Mouse (Mus musculus) C2C12 (cell line): Measurements from ENCODE around the gene AB124611. TPM values are rescaled to one million over a fixed set of nuclear protein-coding genes. Genes with fewer than 3 reads are reported as not detected.

Experiments used
- H3K27me3 ChIP-seq: one replicate; pipeline ENCODE4 v1.6.1; 2011; ENCODE audit not compliant: control insufficient read depth, insufficient read depth, insufficient read length
- H3K36me3 ChIP-seq: one replicate; pipeline ENCODE4 v1.6.1; 2011; ENCODE audit not compliant: control insufficient read depth, insufficient read depth
- H3K4me3 ChIP-seq: one replicate; pipeline ENCODE4 v1.5.1; 2011; ENCODE audit warnings: mild to moderate bottlenecking, control low read depth; ENCODE audit not compliant: poor library complexity, insufficient read depth, severe bottlenecking
- H3K79me2 ChIP-seq: one replicate; pipeline ENCODE4 v1.6.1; 2011; ENCODE audit not compliant: control insufficient read depth, insufficient read depth
- H3K79me3 ChIP-seq: one replicate; pipeline ENCODE4 v1.6.1; 2011; ENCODE audit warnings: low read depth, control low read depth
- H3ac ChIP-seq: one replicate; pipeline ENCODE3; 2011; ENCODE audit warnings: low read depth; ENCODE audit not compliant: control insufficient read depth, insufficient read length
- CEBPB ChIP-seq: IDR thresholded peaks from one replicate; pipeline ENCODE4 v1.6.1; 2011; ENCODE audit warnings: low read depth, mild to moderate bottlenecking, control low read depth, moderate library complexity
- CTCF ChIP-seq: IDR thresholded peaks from one replicate; pipeline ENCODE4 v1.5.1; 2011; ENCODE audit not compliant: control insufficient read depth, insufficient read depth, insufficient read length
- FOSL1 ChIP-seq: IDR thresholded peaks from one replicate; pipeline ENCODE4 v1.8.0; 2011; ENCODE audit warnings: mild to moderate bottlenecking, low read length; ENCODE audit not compliant: poor library complexity, insufficient read depth, severe bottlenecking
- MAX ChIP-seq: IDR thresholded peaks from one replicate; pipeline ENCODE4 v1.6.1; 2011; ENCODE audit warnings: mild to moderate bottlenecking, control low read depth
- MYOD1 ChIP-seq: IDR thresholded peaks from one replicate; pipeline ENCODE4 v1.6.1; 2011; ENCODE audit warnings: low read depth; ENCODE audit not compliant: control insufficient read depth, insufficient read length
- MYOG ChIP-seq: IDR thresholded peaks from one replicate; pipeline ENCODE4 v1.6.1; 2011; ENCODE audit not compliant: control insufficient read depth, insufficient read length; ENCODE audit errors: extremely low read depth
- USF1 ChIP-seq: IDR thresholded peaks from one replicate; pipeline ENCODE4 v1.6.1; 2011; ENCODE audit warnings: low read depth, mild to moderate bottlenecking, control low read depth, moderate library complexity
- polyA plus RNA-seq: library from polyadenylated mRNA; unstranded; fragments of >200 nt; fragmentation: generic; extraction: Trizol; gene quantifications from one replicate; pipeline ENCODE4 v1.2.1, GENCODE M21; 2012; ENCODE audit warnings: missing spikeins

The AB124611 gene
- polyA plus RNA-seq, 1 experiment: 0.19 TPM

DNA sequence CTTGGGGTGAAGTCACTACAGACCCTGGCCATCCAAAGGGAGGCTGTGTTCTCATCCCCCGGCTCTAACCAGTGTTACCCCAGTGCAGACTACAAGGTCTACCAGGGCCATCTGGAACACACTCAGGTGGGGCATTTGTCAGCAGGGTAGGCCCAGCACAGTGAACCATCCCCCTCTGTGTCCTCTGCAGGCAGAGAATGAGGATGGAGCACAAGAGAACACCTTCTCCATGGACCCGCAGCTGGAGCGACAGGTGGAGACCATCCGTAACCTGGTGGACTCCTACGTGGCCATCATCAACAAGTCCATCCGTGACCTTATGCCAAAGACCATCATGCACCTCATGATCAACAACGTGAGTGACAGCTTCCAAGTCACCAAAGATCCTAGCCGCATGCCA is 22.6 kb upstream of the AB124611 start:
- Histone ChIP-seq H3ac (no peak overlapping the region), H3K27me3 (no peaks in the 10 kb centered on the region), H3K79me2 (peaks cover 5% of the 10 kb centered on the region), H3K4me3 (no peak overlapping the region), H3K79me3 (no peaks in the 10 kb centered on the region), H3K36me3 (peaks cover 17% of the 10 kb centered on the region)
- TF ChIP-seq CEBPB (no peak), CTCF (no peak)

DNA sequence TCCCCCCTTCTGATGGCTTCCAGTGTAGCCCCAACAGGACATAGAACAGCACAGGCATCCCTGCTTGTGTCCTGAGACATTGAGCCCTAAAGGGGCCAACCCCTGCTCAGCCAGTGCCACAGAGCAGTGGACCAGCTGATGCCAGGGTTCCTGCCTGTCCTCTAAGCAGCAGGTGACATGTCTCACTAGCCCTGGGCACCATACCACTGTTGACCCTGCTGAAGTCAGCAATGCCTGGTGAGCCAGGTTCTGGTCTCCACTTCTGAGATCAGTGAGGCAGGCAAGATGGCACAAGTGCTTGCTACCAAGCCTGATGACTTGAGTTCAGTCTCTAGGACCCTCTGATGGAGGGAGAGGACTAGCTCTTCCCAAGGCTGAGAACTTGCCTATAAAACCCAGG is 20.2 kb upstream of the AB124611 start:
- H3K36me3 ChIP-seq: peaks cover 13% of the 10 kb centered on the region
- no peak overlapping the region for H3ac ChIP-seq
- no peak for TF ChIP-seq FOSL1
- TF ChIP-seq MAX: no peak
- no peak for TF ChIP-seq CTCF
- no peak for TF ChIP-seq MYOG
- TF ChIP-seq USF1: no peak
- no peak for TF ChIP-seq MYOD1
- TF ChIP-seq CEBPB: no peak
- no peak overlapping the region for H3K4me3 ChIP-seq
- H3K79me2 ChIP-seq: peaks cover 17% of the 10 kb centered on the region
- no peaks in the 10 kb centered on the region for H3K27me3 ChIP-seq
- H3K79me3 ChIP-seq: peaks cover 8% of the 10 kb centered on the region

DNA sequence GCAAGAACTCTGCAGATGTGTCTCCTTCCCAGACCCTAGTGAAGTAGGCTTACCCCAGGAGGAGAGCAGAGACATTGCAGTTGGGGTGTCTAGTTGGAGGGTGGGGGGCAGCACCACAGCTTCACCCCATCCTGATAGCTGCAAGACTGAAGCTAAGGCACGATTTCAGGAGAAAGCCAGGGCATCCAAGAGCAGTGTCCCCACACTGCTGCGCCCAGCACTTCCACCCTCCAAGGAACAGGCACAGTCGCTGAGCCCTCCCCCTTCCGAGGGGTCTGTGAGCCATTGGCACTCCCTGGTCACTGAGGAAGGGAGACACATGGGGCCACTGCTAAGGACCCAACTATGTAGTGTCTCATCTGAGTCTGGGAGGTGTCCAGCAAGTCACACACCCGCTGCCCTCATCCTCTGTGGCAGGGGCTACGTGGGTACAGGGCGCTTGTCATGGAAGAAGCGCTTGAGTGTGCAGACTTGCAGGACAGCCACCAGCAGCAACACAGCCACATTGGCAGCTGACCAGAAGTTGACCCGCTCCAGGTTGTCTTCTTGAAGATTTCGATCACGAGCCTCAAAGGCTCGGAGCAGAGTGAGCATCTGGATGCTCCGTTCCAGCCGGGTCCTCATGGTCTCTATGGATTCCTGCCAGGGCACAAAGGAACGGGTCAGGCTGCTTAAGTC is 18.1 kb upstream of the AB124611 start:
- peaks cover 8% of the 10 kb centered on the region for H3K79me3 ChIP-seq
- no peaks in the 10 kb centered on the region for H3K27me3 ChIP-seq
- H3K4me3 ChIP-seq: no peak overlapping the region
- H3ac ChIP-seq: no peak overlapping the region
- peaks cover 13% of the 10 kb centered on the region for H3K36me3 ChIP-seq
- TF ChIP-seq FOSL1: no peak
- TF ChIP-seq CEBPB: no peak
- no peak for TF ChIP-seq MAX
- no peak for TF ChIP-seq MYOD1
- TF ChIP-seq USF1: no peak
- no peak for TF ChIP-seq CTCF
- TF ChIP-seq MYOG: no peak
- H3K79me2 ChIP-seq: peaks cover 17% of the 10 kb centered on the region

DNA sequence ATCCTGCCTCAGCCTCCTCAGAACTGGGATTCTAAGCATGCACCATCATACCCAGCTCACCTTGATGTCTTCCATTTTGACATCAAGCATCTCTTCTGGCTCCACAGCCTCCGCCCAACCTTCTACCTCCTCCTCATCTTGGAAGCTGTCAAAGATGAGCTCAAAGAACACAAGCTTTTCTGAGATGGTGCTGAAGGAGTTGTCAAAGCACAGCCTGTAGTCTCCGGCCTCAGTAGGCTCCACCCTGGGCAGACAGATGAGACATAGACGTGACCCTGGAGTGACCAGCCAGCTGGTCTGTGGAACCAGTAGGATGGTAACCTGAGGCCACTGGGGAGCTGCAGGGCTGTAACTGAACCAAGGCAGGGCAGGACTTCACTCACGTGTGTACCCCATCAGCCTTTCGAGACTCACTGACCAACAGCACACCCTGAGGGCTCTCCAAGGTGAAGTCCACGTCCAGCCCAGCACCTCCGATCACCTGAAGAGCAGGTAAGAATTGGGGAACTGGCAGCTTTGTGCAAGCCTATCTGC is 17.0 kb upstream of the AB124611 start:
- peaks cover 17% of the 10 kb centered on the region for H3K79me2 ChIP-seq
- no peaks in the 10 kb centered on the region for H3K27me3 ChIP-seq
- H3K36me3 ChIP-seq: peaks cover 13% of the 10 kb centered on the region

DNA sequence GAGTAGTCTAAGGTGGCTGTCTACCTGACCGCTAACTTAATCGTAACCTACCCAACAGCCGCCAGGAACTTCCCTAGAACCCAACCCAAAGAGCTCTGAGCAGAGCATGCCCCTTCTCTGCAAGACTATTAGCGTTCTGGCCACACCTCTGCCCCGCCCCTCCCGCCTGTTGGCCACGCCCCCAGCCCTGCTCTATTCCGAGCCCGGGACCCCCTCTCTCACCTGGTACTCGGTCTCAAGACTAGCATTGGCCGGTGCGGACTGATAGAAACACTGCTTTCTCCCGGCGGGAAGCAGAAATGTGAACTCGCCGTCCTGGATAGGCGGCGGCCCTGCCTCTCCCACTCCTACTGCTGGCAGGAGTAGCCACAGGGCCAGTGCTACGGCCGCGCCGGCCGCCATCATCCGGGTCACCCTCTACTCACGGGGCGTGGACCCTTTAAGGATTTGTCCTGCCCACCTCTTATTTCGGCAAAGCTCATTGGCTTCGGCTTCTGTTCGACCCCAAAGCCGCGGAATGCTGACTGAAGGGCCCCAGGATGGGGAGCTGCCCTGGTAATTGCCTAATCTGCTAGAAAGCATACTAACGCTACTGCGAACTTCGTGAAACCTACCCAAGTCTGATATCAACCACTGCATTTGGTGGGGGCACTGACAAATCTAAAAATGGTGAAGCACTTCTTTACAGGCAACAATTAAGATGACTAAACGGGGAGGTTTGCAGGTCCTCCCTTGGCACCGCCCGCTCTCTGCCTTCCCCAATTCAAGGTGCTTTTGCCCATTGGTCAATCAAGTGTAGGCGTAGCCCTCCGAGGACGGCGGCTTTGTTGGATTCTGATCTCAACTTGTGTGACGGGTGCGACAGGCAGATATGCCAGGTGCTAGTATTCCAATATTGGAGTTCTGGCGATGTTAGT is 15.9 kb upstream of the AB124611 start, which contains the start of gene Tmed1:
Tmed1 (minus strand) TSS at position 481 of the 917 bp plus-strand sequence.
- H3K79me2 ChIP-seq: peaks cover 17% of the 10 kb centered on the region
- H3ac ChIP-seq: peak within 1 kb of the TSS; percentile 83
- H3K4me3 ChIP-seq: peak within 1 kb of the TSS; percentile 53
- TF ChIP-seq MAX (peak; percentile 98), CTCF (no peak)
- peaks cover 13% of the 10 kb centered on the region for H3K36me3 ChIP-seq
- H3K27me3 ChIP-seq: no peaks in the 10 kb centered on the region
- H3K79me3 ChIP-seq: peaks cover 8% of the 10 kb centered on the region

More for the DNA sequence above, 17.0 kb upstream of the AB124611 start:
- TF ChIP-seq FOSL1 (no peak), CTCF (no peak), CEBPB (no peak), MYOD1 (no peak), MYOG (no peak), USF1 (no peak), MAX (no peak)
- H3K4me3 ChIP-seq: peak overlapping the region; percentile 53
- peak overlapping the region; percentile 8 for H3ac ChIP-seq
- H3K79me3 ChIP-seq: peaks cover 8% of the 10 kb centered on the region

DNA sequence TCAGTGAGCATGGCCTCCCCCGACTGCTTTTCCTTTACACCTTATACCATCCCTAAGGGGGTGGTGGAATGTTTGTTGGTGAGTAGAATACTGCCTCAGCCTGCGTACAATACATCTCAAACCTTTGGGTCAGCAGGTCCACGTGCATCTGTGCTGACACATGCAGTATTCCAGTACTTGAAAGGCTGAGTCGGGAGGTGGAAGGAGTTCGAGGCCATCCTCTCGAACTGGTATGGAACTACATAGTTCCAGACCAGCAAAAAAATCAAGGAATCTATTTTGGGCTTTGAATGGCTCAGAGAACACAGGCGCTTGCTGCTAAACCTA is 15.3 kb upstream of the AB124611 start:
- TF ChIP-seq CTCF (no peak), CEBPB (no peak), MAX (no peak), MYOD1 (no peak), USF1 (no peak), MYOG (no peak), FOSL1 (no peak)
- Histone ChIP-seq H3ac (peak overlapping the region; percentile 49), H3K4me3 (peak overlapping the region; percentile 33), H3K27me3 (no peaks in the 10 kb centered on the region), H3K79me2 (peaks cover 17% of the 10 kb centered on the region), H3K79me3 (peaks cover 8% of the 10 kb centered on the region), H3K36me3 (peaks cover 13% of the 10 kb centered on the region)
